Mouse (Mus musculus) MEL (cell line): ENCODE data around the gene Fam219b. TPM values are rescaled to one million over a fixed set of nuclear protein-coding genes. Genes with fewer than 3 reads are reported as not detected.

Source experiments
- DNase-seq: peaks from one replicate; pipeline ENCODE4 v3.0.0; 2011; ENCODE audit warnings: low read depth, low spot score
- H3K27ac ChIP-seq: 2 replicates; pipeline ENCODE4 v1.5.1; 2012; ENCODE audit warnings: low read depth, mild to moderate bottlenecking, control low read depth, low read length, moderate library complexity; ENCODE audit not compliant: control insufficient read depth
- H3K27me3 ChIP-seq, 2 experiments: fragments of 150-350 bp in 1 of 2; sonication (generic) in 1 of 2; 2 replicates each; pipeline ENCODE4 v1.6.1; 2012; ENCODE audit warnings: low read length in 2 of 2, mild to moderate bottlenecking in 2 of 2, improper control_type of control experiment in 1 of 2, moderate library complexity in 1 of 2; ENCODE audit not compliant: insufficient read depth in 2 of 2, control insufficient read depth in 1 of 2
- H3K36me3 ChIP-seq, 2 experiments: 2 replicates each; pipeline ENCODE4 v1.6.1; 2012 to 2014; ENCODE audit warnings: low read length in 2 of 2, improper control_type of control experiment in 1 of 2, inconsistent platforms in 1 of 2, mild to moderate bottlenecking in 1 of 2; ENCODE audit not compliant: insufficient read depth in 2 of 2, control insufficient read depth in 1 of 2
- H3K4me1 ChIP-seq, 2 experiments: fragments of 150-350 bp in 1 of 2; sonication (generic) in 1 of 2; 2 replicates each; pipeline ENCODE4 v1.6.1; 2012; ENCODE audit warnings: low read length in 2 of 2, improper control_type of control experiment in 1 of 2, mild to moderate bottlenecking in 1 of 2; ENCODE audit not compliant: insufficient read depth in 2 of 2, control insufficient read depth in 1 of 2
- H3K4me3 ChIP-seq, 2 experiments: fragments of 150-350 bp in 1 of 2; sonication (generic) in 1 of 2; 2 replicates each; pipeline ENCODE4 v1.5.1; 2012; ENCODE audit warnings: low read depth in 2 of 2, low read length in 2 of 2, mild to moderate bottlenecking in 2 of 2, moderate library complexity in 2 of 2, control low read depth in 1 of 2, improper control_type of control experiment in 1 of 2; ENCODE audit not compliant: control insufficient read depth in 1 of 2, insufficient read depth in 1 of 2
- H3K79me2 ChIP-seq: 2 replicates; pipeline ENCODE4 v1.6.1; 2012; ENCODE audit warnings: mild to moderate bottlenecking, low read length, moderate library complexity; ENCODE audit not compliant: control insufficient read depth, poor library complexity, insufficient read depth
- H3K9ac ChIP-seq: 2 replicates; pipeline ENCODE4 v1.6.1; 2012; ENCODE audit warnings: low read depth, mild to moderate bottlenecking, control low read depth, low read length, moderate library complexity; ENCODE audit not compliant: control insufficient read depth, poor library complexity, severe bottlenecking
- H3K9me3 ChIP-seq: fragments of 150-350 bp; sonication (generic); replicated peaks from 2 replicates; pipeline ENCODE4 v1.6.1; 2012; ENCODE audit warnings: mild to moderate bottlenecking, low read length, improper control_type of control experiment, moderate library complexity; ENCODE audit not compliant: insufficient read depth
- CHD1 ChIP-seq: IDR thresholded peaks from 2 replicates; pipeline ENCODE4 v1.6.1; 2012; ENCODE audit warnings: low read depth, mild to moderate bottlenecking, inconsistent platforms, low read length, improper control_type of control experiment
- CHD2 ChIP-seq: IDR thresholded peaks from 2 replicates; pipeline ENCODE4 v1.6.1; 2011; ENCODE audit warnings: low read length, improper control_type of control experiment
- CTCF ChIP-seq, 3 experiments: IDR thresholded peaks in 2 of 3; conservative IDR thresholded peaks in 1 of 3; 2 replicates each; pipeline ENCODE4 v1.5.1; 2011 to 2012; ENCODE audit warnings: low read length in 3 of 3, low read depth in 2 of 3, mild to moderate bottlenecking in 2 of 3, improper control_type of control experiment in 1 of 3, inconsistent platforms in 1 of 3, mixed read lengths in 1 of 3, moderate library complexity in 1 of 3; ENCODE audit not compliant: control insufficient read depth in 1 of 3, insufficient read depth in 1 of 3, poor library complexity in 1 of 3, severe bottlenecking in 1 of 3
- ELF1 ChIP-seq: IDR thresholded peaks from 2 replicates; pipeline ENCODE4 v1.6.1; 2014; ENCODE audit warnings: low read depth, mild to moderate bottlenecking, inconsistent platforms, low read length, improper control_type of control experiment, moderate library complexity
- EP300 ChIP-seq, 2 experiments: IDR thresholded peaks; 2 replicates each; pipeline ENCODE4 v1.6.1; 2011; ENCODE audit warnings: improper control_type of control experiment in 2 of 2, low read length in 2 of 2, low read depth in 1 of 2, mild to moderate bottlenecking in 1 of 2
- GATA1 ChIP-seq: IDR thresholded peaks from 2 replicates; pipeline ENCODE4 v1.6.1; 2011; ENCODE audit warnings: low read depth, low read length, improper control_type of control experiment
- HCFC1 ChIP-seq: IDR thresholded peaks from 2 replicates; pipeline ENCODE4 v1.6.1; 2012; ENCODE audit warnings: low read depth, mild to moderate bottlenecking, inconsistent platforms, low read length, improper control_type of control experiment, moderate library complexity
- KAT2A ChIP-seq: conservative IDR thresholded peaks from 2 replicates; pipeline ENCODE4 v1.6.1; 2012; ENCODE audit warnings: low read depth, low read length, improper control_type of control experiment, inconsistent platforms
- MAFK ChIP-seq: IDR thresholded peaks from 2 replicates; pipeline ENCODE4 v1.6.1; 2011; ENCODE audit warnings: low read depth, mild to moderate bottlenecking, low read length, improper control_type of control experiment, borderline replicate concordance
- MAX ChIP-seq: IDR thresholded peaks from 2 replicates; pipeline ENCODE4 v1.6.1; 2011; ENCODE audit warnings: low read length, improper control_type of control experiment
- MAZ ChIP-seq: IDR thresholded peaks from 2 replicates; pipeline ENCODE4 v1.6.1; 2012; ENCODE audit warnings: low read depth, mild to moderate bottlenecking, inconsistent platforms, low read length, improper control_type of control experiment
- MXI1 ChIP-seq: IDR thresholded peaks from 2 replicates; pipeline ENCODE4 v1.6.1; 2011; ENCODE audit warnings: mild to moderate bottlenecking, low read depth, low read length, improper control_type of control experiment
- MYB ChIP-seq: IDR thresholded peaks from 2 replicates; pipeline ENCODE4 v1.6.1; 2011; ENCODE audit warnings: mild to moderate bottlenecking, low read depth, low read length, improper control_type of control experiment
- NRF1 ChIP-seq: IDR thresholded peaks from 2 replicates; pipeline ENCODE4 v1.6.1; 2014; ENCODE audit warnings: low read depth, mild to moderate bottlenecking, inconsistent platforms, low read length, improper control_type of control experiment, moderate library complexity; ENCODE audit not compliant: poor library complexity, insufficient read depth, severe bottlenecking
- POLR2A ChIP-seq, 2 experiments: IDR thresholded peaks; 2 replicates each; pipeline ENCODE4 v1.6.1; 2011 to 2012; ENCODE audit warnings: low read length in 2 of 2, mild to moderate bottlenecking in 2 of 2, control low read depth in 1 of 2, improper control_type of control experiment in 1 of 2, low read depth in 1 of 2, moderate library complexity in 1 of 2; ENCODE audit not compliant: control insufficient read depth in 1 of 2, insufficient read depth in 1 of 2, poor library complexity in 1 of 2
- RCOR1 ChIP-seq: IDR thresholded peaks from 2 replicates; pipeline ENCODE4 v1.6.1; 2012; ENCODE audit warnings: low read depth, mild to moderate bottlenecking, inconsistent platforms, low read length, improper control_type of control experiment
- SIN3A ChIP-seq: IDR thresholded peaks from 2 replicates; pipeline ENCODE4 v1.6.1; 2012; ENCODE audit warnings: low read length, improper control_type of control experiment, inconsistent platforms
- TCF12 ChIP-seq: IDR thresholded peaks from 2 replicates; pipeline ENCODE4 v1.6.1; 2014; ENCODE audit warnings: low read depth, mild to moderate bottlenecking, inconsistent platforms, low read length, improper control_type of control experiment, moderate library complexity
- UBTF ChIP-seq: IDR thresholded peaks from 2 replicates; pipeline ENCODE4 v1.6.1; 2012; ENCODE audit warnings: low read depth, mild to moderate bottlenecking, inconsistent platforms, low read length, improper control_type of control experiment, moderate library complexity, borderline replicate concordance; ENCODE audit not compliant: insufficient read depth
- USF1 ChIP-seq: IDR thresholded peaks from 2 replicates; pipeline ENCODE4 v1.6.1; 2014; ENCODE audit warnings: low read depth, mild to moderate bottlenecking, inconsistent platforms, low read length, improper control_type of control experiment, moderate library complexity
- ZMIZ1 ChIP-seq: IDR thresholded peaks from 2 replicates; pipeline ENCODE4 v1.6.1; 2012; ENCODE audit warnings: low read depth, mild to moderate bottlenecking, inconsistent platforms, low read length, improper control_type of control experiment, moderate library complexity
- ZNF384 ChIP-seq: IDR thresholded peaks from 2 replicates; pipeline ENCODE4 v1.6.1; 2012; ENCODE audit warnings: low read depth, mild to moderate bottlenecking, inconsistent platforms, low read length, improper control_type of control experiment
- polyA plus RNA-seq, 2 experiments: library from polyadenylated mRNA; stranded (reverse) in 1 of 2; unstranded in 1 of 2; fragments of >175 nt in 1 of 2; fragments of >200 nt in 1 of 2; gene quantifications; 2 replicates each; pipeline versions ENCODE4 v1.2.1 to v1.2.4; 2012; ENCODE audit warnings: low replicate concordance in 2 of 2, low read depth in 1 of 2; ENCODE audit not compliant: insufficient read length in 2 of 2, insufficient read depth in 1 of 2, missing spikeins in 1 of 2
- total RNA-seq: library from RNA; depleted of rRNA; stranded (reverse); fragments of 300-350 nt; gene quantifications from 2 replicates; pipeline ENCODE4 v1.2.3, GENCODE M21; 2012

The Fam219b gene
- total and polyA plus RNA-seq, 3 experiments: 12.8 to 16.4 TPM; not detected in 1

- peak; percentile 46 for TF ChIP-seq ZNF384
- no peak for TF ChIP-seq UBTF
- TF ChIP-seq GATA1: no peak
- no peak overlapping the region for H3K4me3 ChIP-seq
- peaks cover 2 to 28% of the 10 kb centered on the region in 2 experiments for H3K4me1 ChIP-seq
- no peak for DNase-seq
- H3K79me2 ChIP-seq: peaks cover 18% of the 10 kb centered on the region
- H3K36me3 ChIP-seq: peaks cover 2 to 22% of the 10 kb centered on the region in 2 experiments
- no peaks in the 10 kb centered on the region for H3K27me3 ChIP-seq
- no peak overlapping the region for H3K27ac ChIP-seq
- no peak overlapping the region for H3K9ac ChIP-seq
- H3K9me3 ChIP-seq: no peaks in the 10 kb centered on the region
Measured at GRCm38 (mm10) chr9:57559568-57559967, 22.2 kb downstream of the Fam219b start.

- Histone ChIP-seq H3K27me3 (no peaks in the 10 kb centered on the region), H3K9ac (peak overlapping the region; percentile 29), H3K4me3 (peak overlapping the region; percentile 97 to 99), H3K36me3 (peaks cover 2 to 22% of the 10 kb centered on the region in 2 experiments), H3K27ac (no peak overlapping the region), H3K4me1 (peaks cover 2 to 28% of the 10 kb centered on the region in 2 experiments), H3K79me2 (peaks cover 22% of the 10 kb centered on the region), H3K9me3 (no peaks in the 10 kb centered on the region)
- no peak for TF ChIP-seq SIN3A
- TF ChIP-seq ZNF384: 0 out of 2 replicates have a peak, but pooled peaks have one; percentile 3
- TF ChIP-seq TCF12: 0 out of 2 replicates have a peak, but pooled peaks have one; percentile 46
- TF ChIP-seq ELF1: no peak
- peak; percentile 36; the same call in 1 of the 2 replicates for TF ChIP-seq GATA1
- TF ChIP-seq RCOR1: peak; percentile 80
- TF ChIP-seq KAT2A: no peak
- no peak for DNase-seq
Measured at GRCm38 (mm10) chr9:57560263-57560662, 22.9 kb downstream of the Fam219b start.

GRCm38 (mm10) chr9:57560861-57561710, 23.8 kb downstream of the Fam219b start, which contains the start of gene Scamp2:
TSS of gene Scamp2 (plus strand) at chr9:57560943.
- peak within 1 kb of the TSS; percentile 97 to 99 for H3K4me3 ChIP-seq
- H3K36me3 ChIP-seq: peaks cover 2 to 22% of the 10 kb centered on the region in 2 experiments
- peak within 1 kb of the TSS; percentile 89 for H3K27ac ChIP-seq
- H3K79me2 ChIP-seq: peaks cover 24% of the 10 kb centered on the region
- H3K27me3 ChIP-seq: no peaks in the 10 kb centered on the region
- DNase-seq: peak; percentile 97
- H3K9me3 ChIP-seq: no peaks in the 10 kb centered on the region
- peak within 1 kb of the TSS; percentile 98 for H3K9ac ChIP-seq
- peaks cover 2 to 28% of the 10 kb centered on the region in 2 experiments for H3K4me1 ChIP-seq
- TF ChIP-seq HCFC1 (peak; percentile 84), CHD2 (no peak), MXI1 (peak; percentile 72), ZMIZ1 (peak; percentile 84; the same call in 1 of the 2 replicates), CHD1 (0 out of 2 replicates have a peak, but pooled peaks have one; percentile 34), CTCF (IDR thresholded peaks at IDR 0.05 in 2 of 3, conservative IDR thresholded peaks at IDR 0.05 in 1 of 3; ENCODE audit: control insufficient read depth in 1 of 3, insufficient read depth in 1 of 3, low read depth in 2 of 3, low read length in 3 of 3, poor library complexity in 1 of 3, severe bottlenecking in 1 of 3) (0 out of 6 replicates have a peak, but pooled peaks of 1 of the 3 experiments have one; percentile 1), MAX (peak; percentile 20; the same call in 1 of the 2 replicates), MAZ (no peak), USF1 (peak; percentile 23; the same call in 1 of the 2 replicates), TCF12 (peak; percentile 10; the same call in 1 of the 2 replicates), ZNF384 (no peak), SIN3A (peak; percentile 71), MAFK (no peak), EP300 (IDR thresholded peaks at IDR 0.05; ENCODE audit: low read depth in 1 of 2, low read length in 2 of 2) (0 out of 4 replicates have a peak, but pooled peaks of 1 of the 2 experiments have one; percentile 2), MYB (0 out of 2 replicates have a peak, but pooled peaks have one; percentile 27), POLR2A (IDR thresholded peaks at IDR 0.05; ENCODE audit: control insufficient read depth in 1 of 2, insufficient read depth in 1 of 2, low read depth in 1 of 2, low read length in 2 of 2, poor library complexity in 1 of 2) (peak; percentile 52 to 91; a peak in 3 of 4 replicates), NRF1 (peak; percentile 88)
